Comparison of ENCODE assay signal across 9 mouse cellular contexts in genomic region chr11:81239966-81240681, GRCm38 (mm10).
DNase-seq lines count a peak whose midpoint lies in the region; ATAC-seq and TF ChIP-seq lines count a peak whose summit lies in the region.
"Had no signal": no experiment of that assay in that cellular context is flagged by ENCODE, and none has a peak within 500 bp of the region (broad histone marks: within the 10 kb centered on the region; RNA-seq: fewer than 3 reads in every experiment).

No protein-coding gene starts in this region.

- H3K9me3 ChIP-seq in stomach, postnatal 0 days (ENCODE audit: control insufficient read depth, low read length): no peaks in the 10 kb centered on the region
- H3K9me3 ChIP-seq: hindbrain, embryonic 15.5 days had no signal

- WGBS in large intestine, adult 2 months: 39% methylated on average over 13 of the region's 13 CpGs
- WGBS in stomach, postnatal 0 days: 39% methylated on average over 13 of the region's 13 CpGs

- no peaks in the 10 kb centered on the region for H3K4me1 ChIP-seq in stomach, postnatal 0 days (replicated peaks; ENCODE audit: control insufficient read depth, insufficient read depth)
- H3K4me1 ChIP-seq: hindbrain, embryonic 15.5 days had no signal

- no peak overlapping the region for H3K27ac ChIP-seq in stomach, postnatal 0 days (replicated peaks)
- H3K27ac ChIP-seq: hindbrain, embryonic 15.5 days had no signal

- H3K4me3 ChIP-seq in stomach, postnatal 0 days (ENCODE audit: low read depth, low read length): no peak overlapping the region
- H3K4me3 ChIP-seq: hindbrain, embryonic 15.5 days had no signal

- no peak overlapping the region for H3K9ac ChIP-seq in stomach, postnatal 0 days (ENCODE audit: low read length)
- H3K9ac ChIP-seq: hindbrain, embryonic 15.5 days had no signal

- peak; percentile 63 for DNase-seq in gastrocnemius, adult 18-20 months (ENCODE audit: low spot score)
- no peak for DNase-seq in gastrocnemius, postnatal 4 days (ENCODE audit: low spot score in 2 of 2)
- peak; percentile 4 for DNase-seq in ovary, postnatal 14 days (ENCODE audit: low spot score)
- no peak for DNase-seq in ovary, postnatal 10 days (ENCODE audit: low spot score)
- peak; percentile 40 to 65 for DNase-seq in cerebellum, postnatal 25 days
- DNase-seq in large intestine, adult 2 months (ENCODE audit: low read depth, low spot score): peak; percentile 2
- peak; percentile 29 for DNase-seq in stomach, postnatal 0 days (ENCODE audit: low spot score)
- DNase-seq in thymus, postnatal 14 days: no peak

- H3K36me3 ChIP-seq in stomach, postnatal 0 days (ENCODE audit: control insufficient read depth, insufficient read depth, low read length): no peaks in the 10 kb centered on the region
- H3K36me3 ChIP-seq: hindbrain, embryonic 15.5 days had no signal

- H3K4me2 ChIP-seq in stomach, postnatal 0 days (replicated peaks; ENCODE audit: low read depth): no peak overlapping the region
- H3K4me2 ChIP-seq: hindbrain, embryonic 15.5 days had no signal

- no peak for TF ChIP-seq EP300 in stomach, postnatal 0 days (optimal IDR thresholded peaks at IDR 0.05)

- peak; percentile 67 for TF ChIP-seq CTCF in stomach, postnatal 0 days (IDR thresholded peaks at IDR 0.05; ENCODE audit: low read depth)

- no peaks in the 10 kb centered on the region for H3K27me3 ChIP-seq in stomach, postnatal 0 days (ENCODE audit: control insufficient read depth, insufficient read depth, low read length)
- H3K27me3 ChIP-seq: hindbrain, embryonic 15.5 days had no signal

- 0 out of 2 replicates have a peak, but pooled peaks have one; percentile 40 for ATAC-seq in stomach, postnatal 0 days (ENCODE audit: low FRiP score, low TSS enrichment)

Comparison
In these comparisons a context has a peak if more than half of its experiments do, and no peak if none do; other contexts are left out.
1. DNase-seq: peak in gastrocnemius, adult 18-20 months (single experiment), ovary, postnatal 14 days (single experiment), cerebellum, postnatal 25 days (2 of 2), large intestine, adult 2 months (single experiment) and stomach, postnatal 0 days (single experiment); none in gastrocnemius, postnatal 4 days (0 of 2), ovary, postnatal 10 days (single experiment) and thymus, postnatal 14 days (single experiment).